Mouse (Mus musculus) midbrain, embryonic 14.5 days (tissue): ENCODE measurements around the gene Dgkd. TPM values are rescaled to one million over a fixed set of nuclear protein-coding genes. Genes with fewer than 3 reads are reported as not detected.

Experiments
- ATAC-seq: fragments of 200-750 bp; cut with Nextera tagmentation; 2 replicates; pipeline ENCODE4 v1.8.0; 2017; ENCODE audit warnings: moderate number of reproducible peaks, moderate library complexity; ENCODE audit not compliant: low FRiP score, low TSS enrichment
- DNase-seq: peaks from one replicate; pipeline ENCODE4 v3.0.0-alpha.2; 2015
- H3K27ac ChIP-seq: fragments of 300-500 bp; sonication (generic); replicated peaks from 2 replicates; pipeline ENCODE4 v1.5.1; 2014; ENCODE audit warnings: mild to moderate bottlenecking, low read depth, low read length, moderate library complexity
- H3K27me3 ChIP-seq: fragments of 300-500 bp; sonication (generic); 2 replicates; pipeline ENCODE4 v1.6.1; 2014; ENCODE audit warnings: low read length, control low read depth, mixed read lengths; ENCODE audit not compliant: control insufficient read depth, insufficient read depth
- H3K36me3 ChIP-seq: fragments of 300-500 bp; sonication (generic); 2 replicates; pipeline ENCODE4 v1.6.1; 2014; ENCODE audit warnings: low read length, control low read depth; ENCODE audit not compliant: control insufficient read depth, insufficient read depth
- H3K4me1 ChIP-seq: fragments of 300-500 bp; sonication (generic); 2 replicates; pipeline ENCODE4 v1.6.1; 2014; ENCODE audit warnings: mild to moderate bottlenecking, antibody characterized with exemption, low read length, control low read depth; ENCODE audit not compliant: control insufficient read depth, insufficient read depth
- H3K4me2 ChIP-seq: fragments of 300-500 bp; sonication (generic); 2 replicates; pipeline ENCODE4 v1.6.1; 2014; ENCODE audit warnings: mild to moderate bottlenecking, low read length, moderate library complexity
- H3K4me3 ChIP-seq: fragments of 300-500 bp; sonication (generic); replicated peaks from 2 replicates; pipeline ENCODE4 v1.5.1; 2014; ENCODE audit warnings: low read depth, low read length
- H3K9ac ChIP-seq: fragments of 300-500 bp; sonication (generic); replicated peaks from 2 replicates; pipeline ENCODE4 v1.6.1; 2014; ENCODE audit warnings: mild to moderate bottlenecking, low read length, moderate library complexity
- H3K9me3 ChIP-seq: fragments of 300-500 bp; sonication (generic); 2 replicates; pipeline ENCODE4 v1.6.1; 2016; ENCODE audit warnings: low read length, control low read depth, mixed read lengths; ENCODE audit not compliant: control insufficient read depth
- WGBS: fragments of 180-500 bp; shearing (Covaris S2); extraction: QIAGEN DNeasy Blood & Tissue Kit; methylation state at CpG from one replicate; pipeline ENCODE4 v1.1.7; 2014; 5-methylcytosine and 5-hydroxymethylcytosine counted together
- polyA plus RNA-seq: library from polyadenylated mRNA; unstranded; fragments of >200 nt; fragmentation: Nextera tagmentation; extraction: Ambion mirVana; gene quantifications from 2 replicates; pipeline ENCODE4 v1.2.1, GENCODE M21; 2014

Dgkd gene
- polyA plus RNA-seq, 1 experiment from 2014 or later = 48.0 TPM

DNA sequence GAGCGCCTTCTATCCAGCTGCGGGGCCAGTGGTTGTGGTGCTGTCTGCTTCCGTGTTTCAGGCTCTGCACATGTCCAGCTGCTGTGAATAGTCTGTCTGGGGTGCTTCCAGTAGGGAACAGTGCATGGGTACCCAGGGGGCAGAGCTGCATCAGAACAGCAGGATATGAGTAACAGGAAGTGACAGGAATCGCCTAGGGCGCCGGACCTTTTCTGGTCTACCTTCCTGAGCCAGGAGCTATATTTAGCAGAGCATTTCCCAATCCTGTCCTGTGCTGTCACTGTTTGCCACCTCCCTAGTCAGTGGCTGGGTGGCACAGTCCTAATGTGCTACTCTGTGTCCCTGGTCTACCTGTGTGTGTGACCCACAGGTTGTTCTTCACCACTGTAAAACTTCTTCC is 47.9 kb downstream of the Dgkd start:
- no peaks in the 10 kb centered on the region for H3K27me3 ChIP-seq
- no peak overlapping the region for H3K27ac ChIP-seq
- no peaks in the 10 kb centered on the region for H3K9me3 ChIP-seq
- no peaks in the 10 kb centered on the region for H3K36me3 ChIP-seq
- no peak overlapping the region for H3K4me2 ChIP-seq
- DNase-seq = no peak
- 95% methylated on average over 6 of the region's 6 CpGs for WGBS
- ATAC-seq = no peak
- no peak overlapping the region for H3K9ac ChIP-seq
- no peak overlapping the region for H3K4me3 ChIP-seq
- no peaks in the 10 kb centered on the region for H3K4me1 ChIP-seq

DNA sequence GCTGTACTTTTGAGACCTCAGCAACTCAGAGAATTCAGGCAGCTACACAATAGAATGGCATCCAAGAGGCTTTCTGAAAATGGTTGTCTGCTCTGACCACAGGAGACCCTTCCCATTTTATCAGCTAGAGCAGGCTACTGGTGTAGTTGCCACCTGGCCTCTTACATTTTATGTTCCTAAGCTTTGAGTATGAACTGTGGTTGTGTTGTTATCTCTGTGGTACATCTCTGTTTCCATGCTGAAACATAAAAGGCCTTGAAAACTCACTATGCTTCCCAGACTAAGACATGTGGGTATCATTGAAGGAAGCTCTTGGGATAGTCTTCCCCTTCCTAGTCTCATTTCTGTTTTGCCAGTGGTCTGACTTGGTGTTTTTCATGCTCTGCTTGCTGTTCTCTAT is 49.1 kb downstream of the Dgkd start:
- Histone ChIP-seq H3K9ac (no peak overlapping the region), H3K36me3 (no peaks in the 10 kb centered on the region), H3K27ac (no peak overlapping the region), H3K4me2 (no peak overlapping the region), H3K4me1 (no peaks in the 10 kb centered on the region), H3K4me3 (no peak overlapping the region), H3K9me3 (no peaks in the 10 kb centered on the region), H3K27me3 (no peaks in the 10 kb centered on the region)
- ATAC-seq (no peak), DNase-seq (no peak)

DNA sequence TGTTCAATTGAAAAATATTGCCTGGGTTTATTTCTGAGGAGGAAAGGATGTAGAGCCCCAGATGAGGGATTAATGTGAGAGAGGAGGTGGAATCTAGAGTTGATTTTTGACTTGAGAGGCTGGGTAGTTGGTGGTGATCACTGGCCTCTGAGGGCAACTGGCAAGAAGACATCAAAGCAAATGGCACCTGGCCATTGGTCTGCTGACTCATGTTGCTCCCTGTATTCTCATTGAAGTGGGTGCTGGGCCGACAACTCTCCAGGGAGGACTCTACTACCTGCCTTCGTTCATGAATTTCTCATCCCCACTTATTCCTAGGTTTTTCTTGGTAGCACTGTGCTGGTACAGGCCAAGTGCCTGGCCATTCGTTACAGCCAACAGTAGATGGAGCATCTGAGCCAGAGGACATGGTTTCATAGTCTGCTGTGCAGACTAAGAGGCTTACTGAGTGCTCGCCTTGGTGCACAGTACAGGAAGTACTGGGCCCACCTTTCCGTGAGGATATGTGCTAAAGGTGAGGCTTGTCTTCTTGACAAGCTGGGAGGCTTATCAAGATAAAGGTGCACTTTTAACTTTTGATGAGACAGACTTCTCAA is 53.4 kb downstream of the Dgkd start:
- H3K36me3 ChIP-seq = peaks cover 5% of the 10 kb centered on the region; the same call in 1 of the 2 replicates
- no peaks in the 10 kb centered on the region for H3K4me1 ChIP-seq
- DNase-seq = no peak
- no peak overlapping the region for H3K9ac ChIP-seq
- no peaks in the 10 kb centered on the region for H3K27me3 ChIP-seq
- no peak for ATAC-seq
- H3K4me2 ChIP-seq = no peak overlapping the region
- H3K4me3 ChIP-seq = no peak overlapping the region
- H3K9me3 ChIP-seq = no peaks in the 10 kb centered on the region
- WGBS = 92% methylated on average over 5 of the region's 5 CpGs
- H3K27ac ChIP-seq = no peak overlapping the region

DNA sequence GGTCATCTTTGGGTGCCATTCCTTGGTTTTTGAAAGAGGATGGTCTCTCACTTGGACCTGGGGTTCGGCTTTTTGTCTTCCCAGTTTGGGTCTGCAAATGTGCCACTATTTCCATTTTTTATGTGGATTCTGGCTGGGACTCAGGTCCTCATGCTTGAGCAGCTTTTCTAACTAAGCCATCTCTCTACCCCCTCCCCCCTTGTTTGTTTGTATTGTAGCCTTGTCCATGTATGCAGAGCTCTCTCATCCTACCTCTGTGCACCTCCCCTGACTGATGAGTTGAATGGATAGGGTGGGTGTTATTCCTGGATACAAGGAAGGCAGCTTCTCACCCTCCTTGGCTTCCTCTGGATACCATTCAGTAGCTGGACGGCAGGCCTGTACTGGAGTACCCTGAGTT is 54.9 kb downstream of the Dgkd start:
- H3K27me3 ChIP-seq = no peaks in the 10 kb centered on the region
- no peak overlapping the region for H3K9ac ChIP-seq
- H3K27ac ChIP-seq = no peak overlapping the region
- H3K4me1 ChIP-seq = no peaks in the 10 kb centered on the region
- peaks cover 5% of the 10 kb centered on the region; the same call in 1 of the 2 replicates for H3K36me3 ChIP-seq
- H3K4me3 ChIP-seq = no peak overlapping the region
- H3K9me3 ChIP-seq = no peaks in the 10 kb centered on the region
- DNase-seq = no peak
- ATAC-seq = no peak
- H3K4me2 ChIP-seq = no peak overlapping the region
- WGBS = 87% methylated on average over 2 of the region's 2 CpGs

DNA sequence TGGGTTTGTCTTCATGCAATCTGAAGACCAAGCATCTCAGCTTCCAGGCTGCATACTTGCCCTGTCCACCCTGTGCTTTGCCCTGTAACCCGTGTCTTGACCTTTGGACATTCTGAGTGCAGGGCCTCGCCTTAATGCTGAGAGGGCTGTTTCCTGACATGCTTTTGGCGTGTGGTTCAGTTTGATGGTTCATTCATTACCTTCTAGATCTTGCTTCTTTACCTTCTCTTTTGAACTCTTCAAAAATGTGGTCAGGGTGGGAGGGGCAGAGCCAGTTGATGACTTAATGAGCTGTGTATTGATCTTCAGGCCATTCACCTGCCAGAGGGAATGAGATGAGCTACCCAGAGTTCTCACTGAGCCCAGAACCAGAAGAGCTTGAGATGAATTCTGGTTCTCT is 55.6 kb downstream of the Dgkd start:
- peaks cover 5% of the 10 kb centered on the region; the same call in 1 of the 2 replicates for H3K36me3 ChIP-seq
- ATAC-seq (no peak), DNase-seq (no peak)
- H3K4me2 ChIP-seq = no peak overlapping the region
- no peak overlapping the region for H3K4me3 ChIP-seq
- no peaks in the 10 kb centered on the region for H3K4me1 ChIP-seq
- no peak overlapping the region for H3K9ac ChIP-seq
- no peaks in the 10 kb centered on the region for H3K27me3 ChIP-seq
- 88% methylated on average over 3 of the region's 3 CpGs for WGBS
- no peak overlapping the region for H3K27ac ChIP-seq
- H3K9me3 ChIP-seq = no peaks in the 10 kb centered on the region

DNA sequence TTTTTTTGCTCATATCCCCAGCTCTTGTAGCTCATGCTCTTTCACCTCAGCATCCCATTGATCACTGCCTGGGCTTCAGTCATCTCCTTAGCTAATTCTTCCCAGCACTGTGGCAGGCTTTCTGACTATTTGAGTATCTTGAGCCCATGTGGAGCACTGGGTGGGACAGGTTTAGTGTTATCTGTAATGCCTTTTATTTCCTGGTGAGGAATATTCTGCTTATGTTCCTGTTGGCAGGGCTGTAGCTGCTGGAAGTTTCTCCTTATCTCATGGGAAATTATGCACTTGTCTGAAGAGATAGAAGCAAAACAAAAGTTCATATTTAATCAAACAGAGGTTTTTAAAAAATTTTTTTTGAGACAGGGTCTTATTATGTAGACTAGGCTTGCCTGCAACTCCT is 56.5 kb downstream of the Dgkd start:
- H3K27ac ChIP-seq = no peak overlapping the region
- no peaks in the 10 kb centered on the region for H3K4me1 ChIP-seq
- H3K9ac ChIP-seq = no peak overlapping the region
- no peaks in the 10 kb centered on the region for H3K27me3 ChIP-seq
- peaks cover 5% of the 10 kb centered on the region; the same call in 1 of the 2 replicates for H3K36me3 ChIP-seq
- no peak overlapping the region for H3K4me3 ChIP-seq
- H3K4me2 ChIP-seq = no peak overlapping the region
- no peak for ATAC-seq
- no peak for DNase-seq
- no peaks in the 10 kb centered on the region for H3K9me3 ChIP-seq

DNA sequence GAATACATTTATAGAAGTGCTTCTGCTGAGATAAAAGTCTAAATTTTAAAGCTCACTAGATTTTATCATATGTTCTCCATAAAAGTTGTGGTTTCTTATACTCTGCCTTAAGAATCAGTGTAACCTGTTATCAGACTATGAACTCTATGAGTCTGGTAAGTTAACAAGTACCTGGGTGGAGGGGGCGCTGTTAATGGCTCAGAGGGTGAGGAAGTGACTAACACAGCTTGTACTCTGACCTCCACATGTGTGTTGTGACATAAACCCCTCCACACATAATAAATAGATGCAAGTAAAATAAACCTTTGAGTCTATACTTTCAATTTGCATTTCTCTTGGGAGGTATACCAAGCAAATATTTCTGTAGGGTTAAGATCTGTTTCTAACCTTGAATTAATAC is 57.3 kb downstream of the Dgkd start:
- no peaks in the 10 kb centered on the region for H3K4me1 ChIP-seq
- WGBS = 89% methylated on average over 1 of the region's 1 CpGs
- ATAC-seq = no peak

DNA sequence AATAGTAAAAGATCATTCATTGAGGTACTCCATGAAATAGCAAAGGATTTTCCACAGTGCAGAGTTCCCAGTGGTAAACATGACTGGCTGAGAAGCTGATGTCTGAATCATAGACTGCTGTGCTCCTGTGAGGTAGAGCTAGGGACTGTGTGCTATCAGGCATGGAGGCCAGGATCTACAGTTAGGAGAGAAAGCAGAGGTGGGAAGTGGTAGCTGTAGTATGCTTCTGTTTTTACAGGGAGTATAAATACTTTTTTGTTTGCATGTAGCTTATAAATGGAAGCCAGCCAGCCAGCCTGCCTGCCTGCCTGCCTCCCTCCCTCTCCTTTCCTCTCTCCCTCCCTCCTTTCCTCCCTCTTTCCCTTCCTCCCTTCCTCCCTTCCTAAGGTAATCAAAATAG is 60.3 kb downstream of the Dgkd start:
- no peak overlapping the region for H3K4me3 ChIP-seq
- H3K9ac ChIP-seq = no peak overlapping the region
- no peak for ATAC-seq
- peaks cover 32% of the 10 kb centered on the region for H3K36me3 ChIP-seq
- H3K27me3 ChIP-seq = no peaks in the 10 kb centered on the region
- H3K4me1 ChIP-seq = no peaks in the 10 kb centered on the region
- H3K9me3 ChIP-seq = no peaks in the 10 kb centered on the region
- no peak overlapping the region for H3K27ac ChIP-seq
- DNase-seq = no peak
- no peak overlapping the region for H3K4me2 ChIP-seq

More for the DNA sequence above, 57.3 kb downstream of the Dgkd start:
- Histone ChIP-seq H3K4me2 (no peak overlapping the region), H3K27me3 (no peaks in the 10 kb centered on the region), H3K9ac (no peak overlapping the region), H3K4me3 (no peak overlapping the region), H3K36me3 (peaks cover 7% of the 10 kb centered on the region), H3K9me3 (no peaks in the 10 kb centered on the region), H3K27ac (no peak overlapping the region)
- DNase-seq = no peak

DNA sequence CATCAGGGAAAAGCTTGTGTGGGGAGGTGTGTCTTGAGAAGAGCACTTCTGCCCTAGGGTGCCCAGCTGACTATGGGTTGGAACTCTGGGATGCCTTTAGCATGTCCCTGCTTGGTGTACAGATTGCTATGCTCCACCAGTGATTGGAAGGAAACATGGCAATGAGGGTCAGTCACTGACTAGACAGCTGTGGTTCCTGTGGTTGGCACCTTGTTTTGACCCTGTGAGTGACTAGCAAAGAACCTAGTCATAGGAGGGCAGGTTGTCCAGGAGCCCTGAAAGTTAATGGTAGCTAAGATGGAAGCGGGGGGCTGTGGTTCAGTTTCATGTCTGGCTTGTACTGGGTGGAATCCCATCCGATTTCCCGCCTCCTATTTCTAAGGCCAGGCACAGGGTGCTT is 64.3 kb downstream of the Dgkd start:
- Histone ChIP-seq H3K4me1 (no peaks in the 10 kb centered on the region), H3K4me3 (no peak overlapping the region), H3K9ac (no peak overlapping the region), H3K4me2 (no peak overlapping the region), H3K36me3 (peaks cover 49% of the 10 kb centered on the region), H3K27me3 (no peaks in the 10 kb centered on the region), H3K27ac (no peak overlapping the region), H3K9me3 (no peaks in the 10 kb centered on the region)
- ATAC-seq (no peak), DNase-seq (no peak)
- 95% methylated on average over 3 of the region's 3 CpGs for WGBS
